Comparison of ENCODE assay signal across 8 mouse cellular contexts in genomic region chr5:20950855-20951650, GRCm38 (mm10). TPM values are rescaled to one million over a fixed set of nuclear protein-coding genes. Genes with fewer than 3 reads are reported as not detected.
DNase-seq lines count a peak whose midpoint lies in the region; ATAC-seq and TF ChIP-seq lines count a peak whose summit lies in the region.

No protein-coding gene starts in this region.

- peaks cover 10% of the 10 kb centered on the region for H3K4me1 ChIP-seq in intestine, embryonic 15.5 days (replicated peaks)
- H3K4me1 ChIP-seq in liver, embryonic 11.5 days (replicated peaks; ENCODE audit: control insufficient read depth, insufficient read depth, low read length): peaks cover 22% of the 10 kb centered on the region
- H3K4me1 ChIP-seq in midbrain, postnatal 0 days (ENCODE audit: insufficient read depth, low read length): peaks cover 2% of the 10 kb centered on the region; the same call in 1 of the 2 replicates

- no peaks in the 10 kb centered on the region for H3K9me3 ChIP-seq in intestine, embryonic 15.5 days
- no peaks in the 10 kb centered on the region for H3K9me3 ChIP-seq in liver, embryonic 11.5 days (ENCODE audit: control insufficient read depth, low read length)
- no peaks in the 10 kb centered on the region for H3K9me3 ChIP-seq in midbrain, postnatal 0 days (ENCODE audit: low read length)

- DNase-seq in kidney, adult 8-10 months: peak; percentile 30 to 45
- DNase-seq in kidney, adult 18-20 months: no peak
- peak; percentile 69 for DNase-seq in embryo, embryonic 10.5 days (ENCODE audit: low spot score)
- peak; percentile 34 to 48 for DNase-seq in gastrocnemius, postnatal 36 days
- peak; percentile 72 for DNase-seq in liver, embryonic 11.5 days (ENCODE audit: low spot score)
- DNase-seq in midbrain, postnatal 0 days (ENCODE audit: low spot score): peak; percentile 68
- DNase-seq in spleen, postnatal 4 days (ENCODE audit: low spot score in 2 of 2): peak; percentile 68 to 88

- no peaks in the 10 kb centered on the region for H3K27me3 ChIP-seq in intestine, embryonic 15.5 days (replicated peaks)
- no peaks in the 10 kb centered on the region for H3K27me3 ChIP-seq in liver, embryonic 11.5 days (replicated peaks; ENCODE audit: control insufficient read depth, insufficient read depth, low read length)
- no peaks in the 10 kb centered on the region for H3K27me3 ChIP-seq in midbrain, postnatal 0 days (ENCODE audit: insufficient read depth, low read length)

- intact Hi-C loops in gastrocnemius, postnatal 36 days (cut with DNase I): no loop called here

- peak; percentile 81 for ATAC-seq in intestine, embryonic 15.5 days
- peak; percentile 55 for ATAC-seq in liver, embryonic 11.5 days (replicated peaks; ENCODE audit: low FRiP score)
- peak; percentile 84 for ATAC-seq in midbrain, postnatal 0 days (ENCODE audit: low FRiP score)

- TF ChIP-seq CTCF in midbrain, postnatal 0 days (IDR thresholded peaks at IDR 0.05): no peak

- under 1% methylated on average over 74 of the region's 88 CpGs for WGBS in intestine, embryonic 15.5 days
- WGBS in liver, embryonic 11.5 days: under 1% methylated on average over 87 of the region's 88 CpGs
- under 1% methylated on average over 77 of the region's 88 CpGs for WGBS in midbrain, postnatal 0 days

- H3K4me3 ChIP-seq in intestine, embryonic 15.5 days (replicated peaks): peak overlapping the region; percentile 98
- H3K4me3 ChIP-seq in liver, embryonic 11.5 days (ENCODE audit: low read depth, low read length): peak overlapping the region; percentile 99
- H3K4me3 ChIP-seq in midbrain, postnatal 0 days (ENCODE audit: low read depth, low read length): peak overlapping the region; percentile 97

- no peaks in the 10 kb centered on the region for H3K36me3 ChIP-seq in intestine, embryonic 15.5 days
- no peaks in the 10 kb centered on the region for H3K36me3 ChIP-seq in liver, embryonic 11.5 days (ENCODE audit: control insufficient read depth, insufficient read depth, low read length)
- H3K36me3 ChIP-seq in midbrain, postnatal 0 days (ENCODE audit: insufficient read depth, low read length): no peaks in the 10 kb centered on the region

- peak overlapping the region; percentile 99 for H3K27ac ChIP-seq in intestine, embryonic 15.5 days
- H3K27ac ChIP-seq in liver, embryonic 11.5 days (ENCODE audit: low read depth, low read length): peak overlapping the region; percentile 96
- H3K27ac ChIP-seq in midbrain, postnatal 0 days (ENCODE audit: low read depth, low read length): peak overlapping the region; percentile 93

- peak overlapping the region; percentile 96 for H3K9ac ChIP-seq in intestine, embryonic 15.5 days
- peak overlapping the region; percentile 99 for H3K9ac ChIP-seq in liver, embryonic 11.5 days (ENCODE audit: low read depth, low read length)
- peak overlapping the region; percentile 88 for H3K9ac ChIP-seq in midbrain, postnatal 0 days (replicated peaks; ENCODE audit: low read length, poor library complexity, severe bottlenecking)

- H3K4me2 ChIP-seq in intestine, embryonic 15.5 days (replicated peaks): peak overlapping the region; percentile 48
- H3K4me2 ChIP-seq in liver, embryonic 11.5 days: peak overlapping the region; percentile 79
- H3K4me2 ChIP-seq in midbrain, postnatal 0 days (ENCODE audit: low read depth, low read length, poor library complexity, severe bottlenecking): peak overlapping the region; percentile 75

RNA-seq across cellular contexts. Expression of gene Rsbn1l, which starts 5.1 kb away (rescaled TPM):
- total RNA-seq in gastrocnemius, postnatal 36 days (2021): 1 to 10 TPM; 7.0 to 8.9 TPM
- 4.2 and 4.9 TPM in 2 replicates for polyA plus RNA-seq in intestine, embryonic 15.5 days (2015; fragmentation: Nextera tagmentation; extraction: Ambion mirVana)
- 10.2 and 11.0 TPM in 2 replicates for polyA plus RNA-seq in liver, embryonic 11.5 days (2014; fragmentation: Nextera tagmentation; extraction: Ambion mirVana)
- 5.2 and 7.3 TPM in 2 replicates for total RNA-seq in midbrain, postnatal 0 days (2014; rRNA removed)
- 2.7 and 3.8 TPM in 2 replicates for polyA plus RNA-seq in midbrain, postnatal 0 days (2015; fragmentation: Nextera tagmentation; extraction: Ambion mirVana)
